Mouse (Mus musculus) spleen, postnatal 10 days (tissue): ENCODE results near the gene Arid3b.
A peak's percentile ranks its signal among the peaks of the same experiment; 100 is the strongest.

Experiments used
- DNase-seq, 2 experiments: peaks; one replicate each; pipeline ENCODE4 v3.0.0; 2021 to 2022; ENCODE audit warnings: low spot score in 2 of 2

Arid3b gene

GRCm38 (mm10) chr9:57775736-57776135 is 60.9 kb downstream of the Arid3b start:
- no peak for DNase-seq

- DNase-seq = no peak
Measured at GRCm38 (mm10) chr9:57775026-57775425, 61.6 kb downstream of the Arid3b start.

- DNase-seq = no peak
Measured at GRCm38 (mm10) chr9:57774168-57774567, 62.4 kb downstream of the Arid3b start.

GRCm38 (mm10) chr9:57773754-57774153 is 62.8 kb downstream of the Arid3b start:
- peak in 1 of 2 experiments; percentile 38 for DNase-seq

GRCm38 (mm10) chr9:57770836-57771235 is 65.8 kb downstream of the Arid3b start:
- DNase-seq = peak; percentile 61 to 62

DNA sequence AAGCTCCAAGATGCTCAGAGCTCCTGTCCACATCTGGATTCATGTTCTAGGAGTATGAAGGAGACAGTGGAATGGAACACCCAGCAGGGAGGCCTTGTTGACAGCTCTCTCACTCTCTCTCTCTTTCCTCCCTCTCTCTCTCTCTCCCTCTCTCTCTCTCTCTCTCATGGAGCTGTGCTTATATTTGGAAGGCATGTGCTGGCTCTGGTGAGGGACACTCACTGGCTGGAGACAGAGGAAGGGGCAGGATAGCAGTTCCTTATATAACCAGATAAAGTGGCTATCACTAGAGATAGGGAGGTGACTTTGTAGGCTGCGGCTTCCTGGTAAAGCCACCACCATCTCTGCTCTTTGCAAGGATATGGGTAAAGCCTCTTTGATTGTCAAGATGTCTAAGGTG is 66.4 kb downstream of the Arid3b start:
- DNase-seq = peak in 1 of 2 experiments; percentile 50

- peak; percentile 63 to 64 for DNase-seq
Measured at GRCm38 (mm10) chr9:57769539-57770069, 67.0 kb downstream of the Arid3b start.

DNA sequence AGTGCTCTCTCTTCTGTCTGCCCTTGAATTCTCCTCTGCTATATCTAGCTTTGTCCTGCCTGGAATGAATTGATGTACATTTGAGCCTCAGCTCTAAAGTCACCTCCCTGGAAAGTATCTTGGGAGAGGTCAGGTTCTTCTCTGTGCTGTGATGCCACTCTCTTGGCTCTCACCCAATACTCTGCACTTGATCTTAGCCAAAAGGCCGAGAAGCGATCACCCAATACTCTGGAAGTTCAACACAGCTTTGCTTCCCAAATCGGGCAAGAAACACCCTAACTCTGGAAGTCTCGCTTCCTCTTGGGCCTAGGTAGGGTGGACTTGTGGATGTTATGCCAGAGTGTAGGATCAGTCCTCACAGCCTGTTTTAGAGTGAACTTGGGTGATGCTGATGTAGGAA is 69.4 kb downstream of the Arid3b start:
- no peak for DNase-seq

DNA sequence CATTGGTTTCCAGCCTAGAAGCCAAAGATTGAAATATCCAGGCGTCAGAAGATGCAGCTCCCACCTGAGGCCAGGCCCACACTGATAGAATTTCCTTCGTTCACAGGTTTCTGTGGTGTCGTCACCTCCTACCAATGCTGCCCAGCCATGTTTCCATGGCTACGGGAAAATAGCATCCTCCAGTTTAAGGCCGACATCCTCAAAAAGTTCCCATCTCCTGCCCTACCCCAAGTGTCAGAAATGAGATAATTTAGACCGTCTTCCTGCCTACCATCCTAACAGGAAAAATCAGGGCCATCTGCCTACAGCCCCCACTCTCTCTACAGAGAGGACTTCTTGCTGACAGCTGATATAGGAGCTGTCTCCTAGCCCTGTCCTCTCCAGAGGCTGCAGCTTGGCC is 70.2 kb downstream of the Arid3b start:
- no peak for DNase-seq

GRCm38 (mm10) chr9:57765364-57766351 is 70.9 kb downstream of the Arid3b start, which contains the start of gene Clk3:
TSS of gene Clk3 (minus strand) at chr9:57765860.
- DNase-seq = peak; percentile 70 to 81

DNA sequence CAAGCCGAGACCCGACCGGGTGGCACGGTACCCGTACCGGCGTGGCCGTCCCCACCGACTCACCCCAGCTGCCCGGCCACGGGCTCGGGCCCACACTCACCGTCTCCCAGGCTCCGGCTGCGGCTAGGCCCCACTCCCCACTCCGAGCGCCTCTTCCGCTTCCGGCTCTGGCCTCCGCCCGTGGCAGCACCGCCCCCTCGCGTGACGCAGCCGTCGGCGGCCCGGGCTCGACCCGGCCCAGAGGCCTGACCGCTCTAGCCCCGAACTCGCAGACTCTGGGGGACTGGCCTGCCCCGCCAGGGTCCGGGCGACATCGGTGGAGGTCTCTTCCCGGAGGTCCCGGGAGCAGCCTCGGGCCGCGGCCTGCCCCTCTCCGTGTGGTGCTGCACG is 71.6 kb downstream of the Arid3b start:
- DNase-seq = peak; percentile 95 to 96

- peak; percentile 85 to 92 for DNase-seq
Measured at GRCm38 (mm10) chr9:57764147-57764973, 72.2 kb downstream of the Arid3b start.

GRCm38 (mm10) chr9:57762563-57762991 is 74.0 kb downstream of the Arid3b start:
- peak; percentile 61 to 73 for DNase-seq

GRCm38 (mm10) chr9:57761563-57762551 is 74.7 kb downstream of the Arid3b start:
- no peak for DNase-seq

DNA sequence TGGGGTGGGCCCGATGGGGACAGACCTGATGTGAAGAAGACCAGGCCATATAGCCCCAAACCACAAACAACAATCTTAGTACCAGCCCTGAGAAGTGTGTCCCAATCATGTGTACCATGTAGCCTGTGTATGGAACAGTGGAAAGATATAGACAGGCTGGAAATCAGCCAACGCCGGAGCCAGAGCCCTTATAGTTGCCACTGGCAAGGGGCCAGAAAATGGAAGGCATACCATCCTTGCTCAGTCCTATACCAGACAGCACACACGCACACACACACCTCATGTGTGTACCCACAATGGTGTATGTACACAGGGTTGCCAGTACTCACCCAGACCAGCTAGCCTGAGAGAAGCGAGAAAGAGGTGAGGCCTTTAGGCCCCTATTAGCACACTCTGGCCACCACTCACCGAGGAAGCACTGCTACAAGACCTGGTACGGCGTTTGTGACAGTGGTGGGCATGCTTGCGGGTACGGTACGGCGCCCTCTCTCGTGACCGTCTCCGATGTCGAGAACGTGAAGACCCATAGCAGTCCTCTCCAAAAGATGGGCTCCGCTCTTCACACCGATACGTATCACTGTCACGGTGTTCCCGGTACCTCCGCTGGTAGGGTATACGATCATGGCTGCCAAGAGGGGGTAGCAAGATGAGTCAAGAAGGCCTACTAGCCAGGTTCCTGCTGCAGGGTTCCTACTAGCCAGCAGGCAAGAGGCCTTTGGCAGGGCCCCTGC is 76.0 kb downstream of the Arid3b start:
- no peak for DNase-seq

GRCm38 (mm10) chr9:57759289-57759688 is 77.3 kb downstream of the Arid3b start:
- peak; percentile 71 to 87 for DNase-seq

DNA sequence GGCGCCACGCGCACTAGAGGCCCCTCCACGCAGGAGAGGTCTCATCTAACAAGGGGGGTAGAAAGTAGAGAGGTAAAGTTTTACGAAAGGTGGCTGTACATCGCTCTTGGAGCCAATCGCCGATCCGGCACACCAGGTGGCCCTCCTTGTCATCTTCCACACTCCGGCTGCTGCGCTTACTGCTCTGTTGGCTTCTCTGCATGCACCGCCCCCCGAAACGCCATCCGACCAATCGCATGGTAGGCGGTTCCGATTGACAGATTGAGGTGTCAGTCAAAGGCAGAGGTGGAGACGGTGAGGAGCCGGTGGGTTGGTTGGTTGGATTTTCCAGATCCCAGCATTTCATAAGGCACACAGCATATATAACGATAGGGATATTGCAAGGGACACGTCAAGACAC is 78.1 kb downstream of the Arid3b start:
- DNase-seq = no peak

DNA sequence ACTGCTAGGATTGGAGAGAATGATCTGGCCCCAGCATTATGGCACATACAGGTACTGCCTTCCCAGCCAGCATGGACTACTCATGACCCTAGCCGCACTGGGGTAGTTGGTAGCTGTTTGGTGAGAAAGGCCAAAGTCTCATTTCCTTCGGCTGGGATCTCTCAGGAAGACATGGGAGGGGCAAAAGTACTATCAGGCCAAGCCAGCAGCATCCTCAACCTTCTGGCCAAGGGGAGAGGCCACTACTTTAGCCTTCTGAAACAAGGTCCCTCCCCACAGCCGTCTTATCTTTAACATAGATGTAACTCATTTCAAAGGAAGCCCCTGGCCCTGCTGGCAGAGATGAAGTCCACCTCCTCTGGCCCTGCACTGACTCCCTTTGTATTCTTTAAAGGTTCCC is 79.0 kb downstream of the Arid3b start:
- DNase-seq = peak in 1 of 2 experiments; percentile 53

DNA sequence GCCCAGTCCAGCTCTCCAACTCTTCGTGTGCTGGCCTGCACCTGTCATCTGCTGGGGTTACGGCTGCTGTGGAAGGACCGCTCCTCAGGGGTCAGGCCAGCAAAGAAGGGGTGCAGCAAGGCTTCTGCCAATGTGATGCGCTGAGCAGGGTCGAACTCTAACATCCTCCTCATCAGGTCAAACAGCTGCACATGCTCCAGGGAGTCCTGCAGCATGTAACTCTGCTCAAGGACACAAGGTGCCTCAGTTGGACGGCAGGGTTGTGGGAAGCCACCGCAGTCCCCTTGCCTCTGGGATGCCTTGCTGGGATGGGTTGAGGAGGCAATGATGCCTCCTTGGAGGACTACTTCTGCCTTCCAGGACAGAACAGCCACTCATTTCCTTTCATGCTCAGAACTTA is 85.7 kb downstream of the Arid3b start:
- DNase-seq = no peak

DNA sequence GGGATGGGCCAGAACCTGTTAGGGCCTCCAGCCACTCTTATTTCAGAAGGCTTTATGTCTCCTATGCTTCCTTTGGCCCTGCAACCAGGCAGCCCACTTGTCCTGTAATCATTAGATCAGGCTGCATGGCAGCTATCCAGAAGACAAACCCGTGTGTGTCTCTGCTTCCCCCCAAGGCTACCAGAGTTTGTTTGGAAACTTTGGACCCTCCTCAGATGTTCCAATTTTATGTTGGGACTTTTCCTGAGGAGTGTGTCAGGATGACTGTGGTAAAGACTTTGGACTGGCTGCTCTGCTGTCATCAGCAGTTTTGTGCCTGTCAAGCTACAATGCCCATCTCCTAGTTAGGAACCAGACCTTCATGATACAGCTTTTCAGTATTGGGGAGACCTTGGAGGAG is 87.8 kb downstream of the Arid3b start:
- DNase-seq = no peak
